Mouse (Mus musculus) spleen, adult 2 months (tissue): ENCODE data around the gene Npas3. TPM values are rescaled to one million over a fixed set of nuclear protein-coding genes. Genes with fewer than 3 reads are reported as not detected.

Experiments used
- DNase-seq, 2 experiments: peaks; one replicate each; pipeline versions ENCODE4 v3.0.0 to v3.0.0-alpha.2; 2012 to 2021; ENCODE audit warnings: low spot score in 2 of 2, low read depth in 1 of 2
- H3K27ac ChIP-seq: fragments of 200-500 bp; 2 replicates; pipeline ENCODE4 v1.5.1; 2012; ENCODE audit warnings: low read length, inconsistent platforms; ENCODE audit not compliant: insufficient read depth
- H3K27me3 ChIP-seq: fragments of 200-500 bp; 2 replicates; pipeline ENCODE4 v1.6.1; 2012; ENCODE audit warnings: mild to moderate bottlenecking, moderate library complexity, low read length, inconsistent platforms; ENCODE audit not compliant: control insufficient read depth, insufficient read depth
- H3K36me3 ChIP-seq: fragments of 200-500 bp; 2 replicates; pipeline ENCODE4 v1.6.1; 2012; ENCODE audit warnings: mild to moderate bottlenecking, low read length, inconsistent platforms; ENCODE audit not compliant: control insufficient read depth, insufficient read depth
- H3K4me1 ChIP-seq: fragments of 200-500 bp; 2 replicates; pipeline ENCODE4 v1.6.1; 2011; ENCODE audit warnings: inconsistent platforms; ENCODE audit not compliant: control insufficient read depth, insufficient read depth, insufficient read length
- H3K4me3 ChIP-seq: fragments of 200-500 bp; 2 replicates; pipeline ENCODE4 v1.5.1; 2011; ENCODE audit warnings: mild to moderate bottlenecking, inconsistent platforms; ENCODE audit not compliant: insufficient read depth, insufficient read length; ENCODE audit errors: extremely low read depth
- CTCF ChIP-seq: fragments of 200-500 bp; IDR thresholded peaks from 2 replicates; pipeline ENCODE4 v1.5.1; 2011; ENCODE audit warnings: mild to moderate bottlenecking, inconsistent platforms; ENCODE audit not compliant: insufficient read depth, insufficient read length, insufficient replicate concordance; ENCODE audit errors: extremely low read depth
- POLR2A ChIP-seq: fragments of 200-500 bp; IDR thresholded peaks from 2 replicates; pipeline ENCODE4 v1.6.1; 2011; ENCODE audit warnings: low read depth, low read length, inconsistent platforms
- WGBS: fragments of 180-500 bp; shearing (Covaris S2); methylation state at CpG from one replicate; pipeline ENCODE4 v1.1.7; 2018; 5-methylcytosine and 5-hydroxymethylcytosine counted together
- polyA plus RNA-seq: library from polyadenylated mRNA; depleted of rRNA; stranded (reverse); fragments of >200 nt; gene quantifications from 2 replicates; pipeline ENCODE4 v1.2.3, GENCODE M21; 2012

Npas3 gene
- polyA plus RNA-seq, 1 experiment: 0.26 TPM

- WGBS: 62% methylated on average over 5 of the region's 5 CpGs
- TF ChIP-seq POLR2A (no peak), CTCF (no peak)
- no peak for DNase-seq
- H3K27me3 ChIP-seq: no peaks in the 10 kb centered on the region
- no peak overlapping the region for H3K4me3 ChIP-seq
- no peak overlapping the region; the same call in 1 of the 2 replicates for H3K27ac ChIP-seq
- H3K4me1 ChIP-seq: no peaks in the 10 kb centered on the region
- no peaks in the 10 kb centered on the region for H3K36me3 ChIP-seq
These were observed 715.1 kb downstream of the Npas3 start for GRCm38 (mm10) chr12:53963534-53963933.

DNA sequence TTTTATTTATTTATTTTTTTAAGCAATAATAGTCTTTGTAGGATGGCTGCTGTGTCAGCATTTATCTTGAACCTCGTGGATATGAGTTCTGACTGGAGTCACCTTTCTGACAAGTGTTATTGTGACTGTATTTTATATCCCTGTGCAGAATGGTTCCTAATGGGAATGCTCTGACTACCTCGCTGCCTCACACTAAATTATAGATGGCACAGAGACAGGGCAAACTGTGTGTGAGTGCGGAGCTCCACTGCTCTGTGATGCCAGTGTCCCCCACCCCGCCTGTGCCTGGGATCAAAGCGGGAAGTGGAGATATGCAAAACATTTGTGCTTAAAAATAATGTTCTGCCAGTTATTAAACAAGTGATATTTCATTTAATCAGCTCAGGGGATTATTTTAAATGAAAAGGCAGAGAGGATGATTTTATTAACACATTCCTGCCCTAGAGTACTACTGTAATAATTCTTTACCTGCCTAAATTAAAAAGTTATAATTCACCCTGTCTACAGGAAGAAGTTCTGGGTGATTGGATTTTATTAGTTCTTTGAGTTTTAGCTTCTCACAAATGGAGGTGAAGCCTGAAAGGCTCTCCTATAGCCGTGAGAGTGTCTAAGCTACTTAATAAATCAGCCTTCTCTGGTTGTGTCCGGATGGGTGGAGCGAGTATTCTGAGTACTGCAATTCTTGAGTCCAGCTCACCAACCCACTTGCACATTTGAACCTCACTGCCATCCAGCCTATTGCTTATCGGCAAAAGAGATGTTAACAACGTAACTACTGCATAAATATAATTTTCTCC is 721.1 kb downstream of the Npas3 start:
- Histone ChIP-seq H3K27me3 (no peaks in the 10 kb centered on the region), H3K4me3 (no peak overlapping the region), H3K36me3 (no peaks in the 10 kb centered on the region), H3K27ac (no peak overlapping the region), H3K4me1 (no peaks in the 10 kb centered on the region)
- WGBS: 88% methylated on average over 10 of the region's 10 CpGs
- TF ChIP-seq CTCF (no peak), POLR2A (no peak)
- no peak for DNase-seq

- 88% methylated on average over 7 of the region's 7 CpGs for WGBS
- TF ChIP-seq POLR2A (no peak), CTCF (no peak)
- Histone ChIP-seq H3K4me3 (no peak overlapping the region), H3K36me3 (no peaks in the 10 kb centered on the region), H3K27ac (no peak overlapping the region), H3K27me3 (no peaks in the 10 kb centered on the region), H3K4me1 (no peaks in the 10 kb centered on the region)
- no peak for DNase-seq
These were observed 722.2 kb downstream of the Npas3 start for GRCm38 (mm10) chr12:53970721-53971120.

GRCm38 (mm10) chr12:53973414-53973813 is 724.9 kb downstream of the Npas3 start:
- no peak for DNase-seq
- Histone ChIP-seq H3K36me3 (no peaks in the 10 kb centered on the region), H3K4me1 (no peaks in the 10 kb centered on the region), H3K27ac (no peak overlapping the region), H3K27me3 (no peaks in the 10 kb centered on the region), H3K4me3 (no peak overlapping the region)
- 89% methylated on average over 6 of the region's 6 CpGs for WGBS
- no peak for TF ChIP-seq POLR2A
- TF ChIP-seq CTCF: no peak

- Histone ChIP-seq H3K36me3 (no peaks in the 10 kb centered on the region), H3K27me3 (no peaks in the 10 kb centered on the region), H3K4me1 (no peaks in the 10 kb centered on the region), H3K27ac (no peak overlapping the region), H3K4me3 (no peak overlapping the region)
- WGBS: 70% methylated on average over 9 of the region's 9 CpGs
- TF ChIP-seq POLR2A (no peak), CTCF (no peak)
- no peak for DNase-seq
These were observed 733.4 kb downstream of the Npas3 start for GRCm38 (mm10) chr12:53981575-53982507.

GRCm38 (mm10) chr12:53983946-53984345 is 735.5 kb downstream of the Npas3 start:
- Histone ChIP-seq H3K4me1 (no peaks in the 10 kb centered on the region), H3K27ac (no peak overlapping the region), H3K27me3 (no peaks in the 10 kb centered on the region), H3K4me3 (no peak overlapping the region), H3K36me3 (no peaks in the 10 kb centered on the region)
- no peak for DNase-seq
- 83% methylated on average over 7 of the region's 7 CpGs for WGBS
- TF ChIP-seq POLR2A: no peak
- TF ChIP-seq CTCF: no peak
